Mouse (Mus musculus) midbrain, embryonic 16.5 days (tissue): Measurements from ENCODE around the gene Birc6. TPM values are rescaled to one million over a fixed set of nuclear protein-coding genes. Genes with fewer than 3 reads are reported as not detected.

Experiments
- ATAC-seq: fragments of 200-750 bp; cut with Nextera tagmentation; 2 replicates; pipeline ENCODE4 v1.8.0; 2017; ENCODE audit warnings: moderate TSS enrichment
- H3K27ac ChIP-seq: fragments of 300-500 bp; sonication (generic); 2 replicates; pipeline ENCODE4 v1.5.1; 2014; ENCODE audit warnings: mild to moderate bottlenecking, low read length, mixed read lengths
- H3K27me3 ChIP-seq: fragments of 300-500 bp; sonication (generic); 2 replicates; pipeline ENCODE4 v1.6.1; 2014; ENCODE audit warnings: low read depth, low read length, mixed read lengths; ENCODE audit not compliant: control insufficient read depth, insufficient read depth
- H3K36me3 ChIP-seq: fragments of 300-500 bp; sonication (generic); 2 replicates; pipeline ENCODE4 v1.6.1; 2014; ENCODE audit warnings: mild to moderate bottlenecking, low read length, moderate library complexity, mixed read lengths; ENCODE audit not compliant: control insufficient read depth, insufficient read depth
- H3K4me1 ChIP-seq: fragments of 300-500 bp; sonication (generic); 2 replicates; pipeline ENCODE4 v1.6.1; 2014; ENCODE audit warnings: mild to moderate bottlenecking, low read length, mixed read lengths; ENCODE audit not compliant: control insufficient read depth, insufficient read depth
- H3K4me2 ChIP-seq: fragments of 300-500 bp; sonication (generic); 2 replicates; pipeline ENCODE4 v1.6.1; 2014; ENCODE audit warnings: mild to moderate bottlenecking, low read length, mixed read lengths
- H3K4me3 ChIP-seq: fragments of 300-500 bp; sonication (generic); 2 replicates; pipeline ENCODE4 v1.5.1; 2014; ENCODE audit warnings: low read depth, mild to moderate bottlenecking, low read length, moderate library complexity, mixed read lengths
- H3K9ac ChIP-seq: fragments of 300-500 bp; sonication (generic); 2 replicates; pipeline ENCODE4 v1.6.1; 2014; ENCODE audit warnings: low read depth, low read length, mixed read lengths
- H3K9me3 ChIP-seq: fragments of 300-500 bp; sonication (generic); replicated peaks from 2 replicates; pipeline ENCODE4 v1.6.1; 2014; ENCODE audit warnings: mild to moderate bottlenecking, low read length, mixed read lengths; ENCODE audit not compliant: control insufficient read depth, poor library complexity, severe bottlenecking
- WGBS: fragments of 180-500 bp; shearing (Covaris S2); extraction: QIAGEN DNeasy Blood & Tissue Kit; methylation state at CpG from one replicate; pipeline ENCODE4 v1.1.7; 2014; 5-methylcytosine and 5-hydroxymethylcytosine counted together
- polyA plus RNA-seq: library from polyadenylated mRNA; unstranded; fragments of >200 nt; fragmentation: Nextera tagmentation; extraction: Ambion mirVana; gene quantifications from 2 replicates; pipeline ENCODE4 v1.2.1, GENCODE M21; 2015

The Birc6 gene
- polyA plus RNA-seq, 1 experiment from 2014 or later: 85.9 TPM

DNA sequence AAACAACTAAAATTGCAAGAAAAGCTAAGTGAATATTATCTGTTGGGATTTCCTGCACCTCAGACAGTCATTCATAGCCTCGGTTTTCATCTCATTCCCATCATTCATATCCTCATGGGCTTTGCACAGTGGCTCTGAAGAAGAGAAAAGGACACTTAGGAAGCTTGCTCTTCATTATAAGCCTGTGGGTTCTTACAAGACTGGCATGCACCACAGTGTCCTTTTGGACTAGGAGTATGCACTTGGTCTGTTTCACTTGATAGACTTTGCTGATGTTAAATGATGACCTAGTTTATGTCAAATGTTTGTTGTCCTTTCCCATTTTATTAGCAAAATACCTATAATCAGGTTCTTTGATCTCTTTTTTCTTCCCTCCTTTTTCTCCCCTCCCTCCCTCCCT is 9.4 kb downstream of the Birc6 start:
- H3K4me1 ChIP-seq: no peaks in the 10 kb centered on the region
- no peak overlapping the region for H3K4me3 ChIP-seq
- H3K9me3 ChIP-seq: no peaks in the 10 kb centered on the region
- H3K9ac ChIP-seq: no peak overlapping the region
- no peaks in the 10 kb centered on the region for H3K27me3 ChIP-seq
- no peak for ATAC-seq
- no peaks in the 10 kb centered on the region for H3K36me3 ChIP-seq
- no peak overlapping the region for H3K27ac ChIP-seq
- WGBS: 84% methylated on average over 1 of the region's 1 CpGs
- no peak overlapping the region for H3K4me2 ChIP-seq

DNA sequence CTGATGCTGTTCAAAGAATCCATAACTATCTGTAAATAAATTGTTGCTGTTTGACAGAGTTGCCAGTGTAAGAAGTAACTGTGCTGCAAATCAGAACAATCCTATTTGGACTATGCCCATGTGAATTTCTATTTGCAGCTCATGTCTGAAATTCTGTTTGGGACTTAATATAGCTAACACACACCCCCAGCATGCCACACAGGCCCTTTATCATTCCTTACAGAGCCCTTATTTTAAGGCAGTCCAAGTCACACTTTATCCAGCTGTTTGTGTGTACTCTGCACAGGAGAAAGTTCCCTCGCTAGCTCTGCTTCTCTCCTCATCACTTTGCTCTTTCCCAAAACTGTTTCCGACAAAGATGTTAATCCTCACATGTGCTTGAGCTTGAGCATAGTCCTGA is 15.5 kb downstream of the Birc6 start:
- H3K36me3 ChIP-seq: peaks cover 3% of the 10 kb centered on the region
- H3K27me3 ChIP-seq: no peaks in the 10 kb centered on the region
- no peak overlapping the region for H3K4me2 ChIP-seq
- no peak overlapping the region for H3K27ac ChIP-seq
- H3K9me3 ChIP-seq: no peaks in the 10 kb centered on the region
- 100% methylated on average over 2 of the region's 2 CpGs for WGBS
- no peaks in the 10 kb centered on the region for H3K4me1 ChIP-seq
- H3K9ac ChIP-seq: no peak overlapping the region
- no peak overlapping the region for H3K4me3 ChIP-seq
- no peak for ATAC-seq

DNA sequence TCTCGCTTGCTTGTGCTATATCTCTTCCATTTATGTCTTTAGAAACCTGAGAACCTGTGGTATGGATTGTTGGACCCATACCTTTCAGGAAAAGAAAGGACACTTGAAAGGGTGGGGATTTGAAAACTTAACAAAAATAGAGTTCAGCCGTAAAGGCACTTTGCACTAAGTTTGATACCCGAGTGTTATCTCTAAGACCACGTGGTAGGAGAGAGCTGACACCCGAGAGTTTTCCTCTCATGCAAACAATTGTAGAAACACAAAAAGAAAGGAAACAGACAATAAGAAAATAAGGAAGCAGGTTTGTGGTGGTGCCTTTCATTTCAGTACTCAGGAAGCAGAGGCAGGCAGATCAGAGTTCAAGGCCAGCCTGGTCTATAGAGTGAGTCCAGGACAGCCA is 26.0 kb downstream of the Birc6 start:
- H3K4me2 ChIP-seq: no peak overlapping the region
- H3K4me3 ChIP-seq: no peak overlapping the region
- H3K4me1 ChIP-seq: no peaks in the 10 kb centered on the region
- H3K9me3 ChIP-seq: no peaks in the 10 kb centered on the region
- peaks cover 3% of the 10 kb centered on the region; the same call in 1 of the 2 replicates for H3K36me3 ChIP-seq
- no peaks in the 10 kb centered on the region for H3K27me3 ChIP-seq
- no peak for ATAC-seq
- no peak overlapping the region for H3K27ac ChIP-seq
- no peak overlapping the region for H3K9ac ChIP-seq
- WGBS: 89% methylated on average over 5 of the region's 5 CpGs

DNA sequence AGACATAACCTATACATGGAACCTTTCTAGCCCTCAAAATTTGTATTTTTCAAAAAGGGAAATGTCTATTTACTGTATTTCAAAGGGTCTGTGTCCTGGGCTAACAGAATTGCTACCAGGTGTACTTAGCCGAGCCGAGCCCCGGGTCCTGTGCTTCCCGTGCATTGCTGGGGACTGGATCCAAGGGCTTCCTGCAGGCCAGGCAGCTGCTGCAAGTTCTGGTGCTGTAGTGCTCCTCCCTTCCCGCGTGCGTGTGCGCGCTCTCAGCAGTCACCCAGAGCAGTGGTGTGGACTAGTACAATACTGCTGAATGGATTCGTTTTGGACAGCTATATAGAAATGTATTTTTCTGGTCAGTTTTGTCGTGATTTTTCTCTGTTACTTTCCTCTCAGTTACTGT is 31.8 kb downstream of the Birc6 start:
- no peak for ATAC-seq
- Histone ChIP-seq H3K4me3 (no peak overlapping the region), H3K4me1 (no peaks in the 10 kb centered on the region), H3K4me2 (no peak overlapping the region), H3K36me3 (peaks cover 10% of the 10 kb centered on the region; the same call in 1 of the 2 replicates), H3K27me3 (no peaks in the 10 kb centered on the region), H3K27ac (no peak overlapping the region), H3K9me3 (no peaks in the 10 kb centered on the region), H3K9ac (no peak overlapping the region)
- WGBS: 90% methylated on average over 11 of the region's 11 CpGs

DNA sequence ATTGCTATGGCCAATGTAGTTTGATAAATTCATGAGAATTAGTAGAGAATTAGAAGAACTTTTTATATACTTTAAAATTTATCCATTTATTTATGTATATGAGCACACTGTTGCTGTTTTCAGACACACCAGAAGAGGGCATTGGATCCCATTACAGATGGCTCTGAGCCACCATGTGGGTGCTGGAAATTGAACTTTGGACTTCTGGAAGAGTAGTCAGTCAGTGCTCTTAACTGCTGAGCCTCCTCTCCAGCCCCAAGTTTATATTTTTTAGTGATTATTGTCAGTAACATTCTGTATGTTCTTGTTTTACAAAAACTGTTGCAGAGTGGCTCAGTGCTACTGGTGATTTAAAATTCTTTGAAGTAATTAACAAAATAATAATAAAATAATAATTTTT is 36.1 kb downstream of the Birc6 start:
- Histone ChIP-seq H3K27ac (no peak overlapping the region), H3K9me3 (no peaks in the 10 kb centered on the region), H3K4me2 (no peak overlapping the region), H3K36me3 (peaks cover 24% of the 10 kb centered on the region), H3K4me1 (no peaks in the 10 kb centered on the region), H3K4me3 (no peak overlapping the region), H3K9ac (no peak overlapping the region), H3K27me3 (no peaks in the 10 kb centered on the region)
- ATAC-seq: no peak

DNA sequence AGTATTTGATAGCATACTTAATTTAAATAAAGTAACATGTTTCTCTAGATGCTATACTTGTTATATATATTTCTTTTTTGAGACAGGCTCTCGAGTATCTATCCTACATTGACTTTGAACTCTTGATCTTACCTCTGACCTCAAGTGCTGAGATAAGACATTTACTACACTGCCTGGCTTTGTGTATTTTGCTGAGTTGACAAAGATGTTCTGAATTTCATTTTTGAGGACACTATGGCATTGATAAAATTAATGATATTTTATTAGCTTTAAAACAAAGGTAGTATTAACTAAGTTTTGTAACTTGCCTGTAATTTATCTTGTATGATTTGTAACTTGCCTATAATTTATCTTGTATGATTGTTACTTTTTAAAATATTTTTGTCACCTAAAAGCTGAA is 41.1 kb downstream of the Birc6 start:
- ATAC-seq: no peak
- Histone ChIP-seq H3K36me3 (peaks cover 13% of the 10 kb centered on the region), H3K27ac (no peak overlapping the region), H3K4me3 (no peak overlapping the region), H3K9me3 (no peaks in the 10 kb centered on the region), H3K4me1 (no peaks in the 10 kb centered on the region), H3K9ac (no peak overlapping the region), H3K4me2 (no peak overlapping the region), H3K27me3 (no peaks in the 10 kb centered on the region)
- WGBS: 88% methylated on average over 1 of the region's 1 CpGs

DNA sequence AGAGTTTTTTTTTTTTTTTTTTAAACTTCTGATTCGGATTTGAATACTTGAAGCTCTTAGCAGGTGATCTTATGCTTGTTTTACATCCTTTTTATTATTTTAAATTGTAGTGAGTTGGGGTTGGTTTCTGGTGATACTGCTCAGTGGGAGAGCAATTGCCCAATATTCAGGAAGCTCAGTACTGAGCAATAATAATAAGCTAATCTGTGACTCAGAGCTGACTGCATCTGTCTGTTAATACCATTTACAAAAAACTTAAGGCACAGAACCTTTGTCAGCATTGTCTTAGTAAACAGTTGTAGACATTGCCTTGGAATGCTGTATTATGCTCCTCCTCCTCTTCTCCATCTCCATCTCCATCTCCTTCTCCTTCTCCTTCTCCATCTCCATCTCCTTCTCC is 42.5 kb downstream of the Birc6 start:
- H3K4me2 ChIP-seq: no peak overlapping the region
- no peak overlapping the region for H3K4me3 ChIP-seq
- H3K27ac ChIP-seq: no peak overlapping the region
- WGBS: 78% methylated on average over 1 of the region's 1 CpGs
- no peaks in the 10 kb centered on the region for H3K9me3 ChIP-seq
- no peak overlapping the region for H3K9ac ChIP-seq
- H3K4me1 ChIP-seq: no peaks in the 10 kb centered on the region
- peaks cover 13% of the 10 kb centered on the region for H3K36me3 ChIP-seq
- no peak for ATAC-seq
- H3K27me3 ChIP-seq: no peaks in the 10 kb centered on the region

DNA sequence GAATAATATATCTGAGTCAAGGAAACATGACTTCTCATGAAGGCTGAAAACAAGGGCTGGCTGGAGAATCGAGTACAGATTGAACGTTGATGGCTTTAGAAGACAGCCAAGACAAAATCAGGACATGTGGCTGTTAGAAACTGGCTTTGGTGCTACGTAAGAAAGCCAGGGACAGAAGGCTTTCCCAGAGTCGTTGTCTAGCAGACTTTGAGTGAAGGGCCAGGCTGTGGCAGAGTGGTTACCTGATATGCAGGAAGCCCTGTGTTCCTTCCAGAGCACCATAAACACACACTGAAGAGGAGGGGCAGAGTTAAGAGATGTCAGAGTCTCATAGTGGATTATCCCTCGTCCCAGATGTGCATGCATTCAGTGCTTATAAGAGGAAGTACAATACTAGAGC is 49.1 kb downstream of the Birc6 start:
- H3K4me2 ChIP-seq: no peak overlapping the region
- peaks cover 12% of the 10 kb centered on the region; the same call in 1 of the 2 replicates for H3K36me3 ChIP-seq
- no peak overlapping the region for H3K4me3 ChIP-seq
- 79% methylated on average over 5 of the region's 5 CpGs for WGBS
- no peak overlapping the region for H3K27ac ChIP-seq
- no peaks in the 10 kb centered on the region for H3K9me3 ChIP-seq
- H3K27me3 ChIP-seq: no peaks in the 10 kb centered on the region
- H3K9ac ChIP-seq: no peak overlapping the region
- ATAC-seq: no peak
- no peaks in the 10 kb centered on the region for H3K4me1 ChIP-seq

DNA sequence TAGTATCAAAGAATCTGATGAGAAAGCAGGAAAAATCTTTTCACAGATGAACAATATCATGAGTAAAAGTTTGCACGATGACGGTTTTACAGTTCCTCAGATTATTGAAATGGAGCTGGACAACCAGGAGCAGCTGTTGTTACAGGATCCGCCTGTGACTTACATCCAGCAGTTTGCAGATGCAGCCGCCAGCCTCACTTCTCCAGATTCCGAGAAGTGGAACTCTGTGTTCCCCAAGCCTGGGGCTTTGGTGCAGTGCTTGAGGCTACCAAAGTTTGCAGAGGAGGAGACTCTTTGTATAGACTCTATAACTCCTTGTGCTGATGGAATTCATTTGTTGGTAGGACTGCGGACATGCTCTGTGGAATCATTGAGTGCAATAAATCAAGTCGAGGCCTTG is 51.5 kb downstream of the Birc6 start:
- H3K9me3 ChIP-seq: no peaks in the 10 kb centered on the region
- H3K9ac ChIP-seq: no peak overlapping the region
- WGBS: 95% methylated on average over 7 of the region's 7 CpGs
- no peaks in the 10 kb centered on the region for H3K4me1 ChIP-seq
- peaks cover 12% of the 10 kb centered on the region; the same call in 1 of the 2 replicates for H3K36me3 ChIP-seq
- no peaks in the 10 kb centered on the region for H3K27me3 ChIP-seq
- no peak overlapping the region for H3K4me3 ChIP-seq
- ATAC-seq: no peak
- no peak overlapping the region for H3K4me2 ChIP-seq
- no peak overlapping the region for H3K27ac ChIP-seq

DNA sequence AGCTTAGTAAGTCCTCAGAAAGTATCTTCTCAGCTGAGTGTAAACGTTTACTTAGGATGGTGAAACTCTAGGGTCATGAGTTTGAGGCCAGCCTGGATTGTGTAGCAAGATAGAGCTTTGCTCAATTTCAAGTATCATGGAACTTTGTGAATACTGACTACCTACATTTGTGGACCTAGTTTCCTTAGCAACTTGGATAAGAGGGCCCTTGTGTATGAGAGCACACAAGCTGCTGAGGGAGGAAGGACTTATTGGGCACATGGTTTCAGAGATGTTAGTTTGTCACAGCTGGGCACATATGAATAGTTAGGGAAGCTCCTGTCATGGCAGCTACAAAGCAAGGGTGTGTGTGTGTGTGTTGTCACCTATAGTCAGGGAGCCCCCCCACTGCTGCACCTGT is 52.6 kb downstream of the Birc6 start:
- no peaks in the 10 kb centered on the region for H3K27me3 ChIP-seq
- H3K9ac ChIP-seq: no peak overlapping the region
- no peaks in the 10 kb centered on the region for H3K4me1 ChIP-seq
- no peak overlapping the region for H3K4me3 ChIP-seq
- no peak overlapping the region for H3K4me2 ChIP-seq
- H3K36me3 ChIP-seq: peaks cover 12% of the 10 kb centered on the region; the same call in 1 of the 2 replicates
- no peaks in the 10 kb centered on the region for H3K9me3 ChIP-seq
- ATAC-seq: no peak
- 87% methylated on average over 1 of the region's 1 CpGs for WGBS
- no peak overlapping the region for H3K27ac ChIP-seq
